Mouse (Mus musculus) T-helper 2 cell (primary cell): ENCODE results near the gene Dab1.

Source experiments
- in situ Hi-C: fragments of 300-600 bp; cut with MboI, MseI; formaldehyde crosslinking; loops from one replicate; pipeline ENCODE4 v1.15.1; 2025; ENCODE audit warnings: high pct_unique_total_duplicates

Dab1 gene

DNA sequence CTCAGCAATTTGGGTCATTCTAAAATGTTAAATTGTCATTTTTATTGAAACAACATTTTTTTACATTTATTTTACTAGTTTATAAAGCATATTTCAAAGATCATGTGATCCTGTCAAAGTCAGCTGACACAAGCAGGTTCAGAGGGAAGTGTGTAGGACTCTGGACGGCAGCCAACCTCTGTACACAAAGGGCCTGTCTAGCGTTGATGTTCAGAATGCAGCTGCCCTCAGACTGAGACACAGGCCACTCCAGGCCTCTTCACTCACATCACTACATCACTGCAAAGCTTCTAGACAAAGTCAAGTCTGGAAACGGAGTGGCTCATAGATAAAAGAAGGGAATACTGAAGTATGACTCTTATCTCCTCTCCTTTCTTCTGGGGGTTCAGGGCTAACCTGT is 959.2 kb downstream of the Dab1 start:
- in situ Hi-C loops, result no loop called here

DNA sequence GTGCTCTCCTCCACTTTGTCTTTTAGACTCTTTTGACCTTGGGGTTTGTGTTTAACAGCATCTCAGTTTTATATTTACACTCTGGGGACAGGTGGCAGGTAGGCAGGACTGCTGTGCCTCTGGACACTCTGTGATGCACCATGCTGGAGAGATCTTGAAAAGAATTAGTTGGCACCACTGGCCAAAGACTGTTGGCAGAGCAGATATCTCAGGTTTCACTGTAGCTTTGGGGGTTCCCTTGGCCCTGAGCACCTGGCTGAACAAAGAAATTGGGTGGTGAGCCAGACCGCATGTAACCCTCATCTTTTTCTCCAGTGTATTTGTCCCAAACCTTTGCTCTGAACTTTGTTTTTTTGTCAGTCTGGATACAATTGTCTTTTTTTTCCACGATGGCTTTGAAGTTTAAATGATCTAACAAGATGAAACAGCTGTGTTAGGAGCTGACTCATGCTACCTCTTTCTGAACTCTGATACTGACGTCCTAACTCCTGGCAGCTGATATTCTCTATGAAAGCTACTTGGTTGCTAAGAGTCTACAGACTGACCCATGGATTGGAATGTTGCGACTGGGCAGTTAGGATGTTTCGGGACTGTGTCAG is 960.9 kb downstream of the Dab1 start:
- in situ Hi-C loops, result no loop called here

DNA sequence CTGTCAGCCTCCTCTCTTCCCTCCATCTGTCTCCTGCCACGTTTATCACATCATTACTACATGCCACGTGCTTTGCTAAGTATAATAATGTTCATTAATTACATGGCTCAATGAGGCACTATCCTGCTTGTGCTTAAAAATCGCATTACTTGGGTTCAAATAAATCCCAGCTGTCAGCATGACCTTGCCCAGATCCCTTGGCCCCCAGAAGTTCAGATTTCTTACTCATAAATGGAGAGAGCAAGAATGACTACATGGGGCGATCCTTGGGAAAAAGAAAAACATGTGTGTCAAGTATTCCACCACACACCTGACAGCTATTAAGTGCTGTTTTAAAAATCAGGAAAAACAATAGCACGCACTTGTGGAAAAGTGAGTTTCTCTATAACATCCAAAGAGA is 963.6 kb downstream of the Dab1 start:
- in situ Hi-C loops, result no loop called here

DNA sequence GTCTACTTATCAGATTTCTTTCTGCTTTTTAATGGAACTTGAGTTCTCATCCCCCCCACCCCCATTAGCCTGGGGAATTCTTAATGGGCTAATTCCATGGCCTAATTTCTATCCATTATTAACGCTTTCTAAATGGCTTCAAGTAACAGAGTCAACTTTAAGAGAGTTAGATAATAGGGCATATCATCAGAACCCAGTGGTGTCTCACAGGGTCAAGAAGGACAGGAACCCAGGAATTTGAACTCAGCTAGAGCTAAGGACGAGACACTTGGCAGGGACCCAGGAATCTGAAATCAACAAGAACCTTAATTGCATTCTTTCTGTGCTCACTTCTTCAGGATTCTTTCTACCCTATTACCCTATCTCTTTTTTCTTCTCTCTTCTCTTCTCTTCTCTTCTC is 968.7 kb downstream of the Dab1 start:
- in situ Hi-C loops, result no loop called here

DNA sequence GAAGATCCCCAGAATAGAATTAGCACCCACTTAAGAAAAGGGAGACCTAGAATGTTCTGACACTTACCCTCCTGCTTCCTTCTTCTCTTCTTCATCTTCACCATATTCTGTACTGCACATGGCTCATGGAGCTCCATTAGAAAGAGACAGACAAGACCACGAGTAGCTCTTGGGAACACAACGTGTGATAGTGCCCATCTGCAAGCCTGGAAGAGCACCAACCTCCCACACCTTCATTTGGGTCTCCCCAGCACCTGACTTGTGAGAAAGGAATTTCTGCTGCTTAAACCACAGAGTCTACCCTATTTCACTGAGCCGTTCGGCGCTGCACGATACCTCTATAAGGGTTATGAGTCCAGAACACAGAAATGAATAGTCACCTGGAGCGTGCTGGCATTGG is 977.8 kb downstream of the Dab1 start:
- in situ Hi-C loops, result no loop called here

DNA sequence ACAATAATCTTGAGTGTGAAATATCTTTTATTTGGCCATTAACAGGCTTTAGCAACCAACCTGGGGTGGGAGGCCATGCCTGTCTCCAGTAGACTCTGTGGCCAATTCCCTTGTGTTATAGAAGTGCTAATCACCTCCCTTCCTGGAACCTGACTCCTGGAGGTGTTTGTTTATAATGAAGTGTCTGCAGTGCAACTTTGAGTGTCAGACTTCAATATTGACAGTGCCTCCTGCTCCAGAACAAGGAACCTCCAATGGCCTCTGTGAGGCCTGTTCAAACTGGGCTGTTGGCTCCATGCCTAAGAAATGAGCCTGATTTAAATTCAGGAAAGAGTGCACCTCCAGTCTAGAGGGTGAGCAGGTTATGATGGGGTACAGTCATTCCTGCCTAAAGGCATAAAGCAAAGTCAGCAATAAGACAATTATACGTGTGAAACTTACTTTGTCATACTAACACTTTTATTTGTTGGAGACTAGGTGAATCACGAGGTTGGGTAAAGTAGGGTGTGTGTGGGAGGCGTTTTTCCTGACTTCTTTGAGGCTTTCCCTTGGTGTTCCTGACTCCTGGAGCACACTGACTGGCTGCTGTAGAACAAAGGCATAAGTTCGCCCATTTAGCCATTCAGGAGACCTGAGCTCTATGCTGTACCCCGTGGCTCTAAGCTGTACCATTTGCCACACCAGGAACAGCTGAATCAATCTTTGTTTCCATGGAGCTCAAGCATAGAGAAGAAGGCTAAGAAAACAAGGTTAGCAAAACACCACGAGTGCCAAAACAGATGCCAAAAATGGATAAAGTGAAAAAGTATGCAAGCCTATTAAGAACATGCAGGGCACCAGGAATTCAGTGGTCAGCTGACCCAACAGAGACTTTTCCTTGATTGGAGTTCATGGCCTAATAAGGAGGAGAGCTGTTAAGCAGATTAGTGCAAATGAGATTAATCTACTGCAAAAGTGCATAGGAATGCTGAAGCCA is 978.6 kb downstream of the Dab1 start:
- in situ Hi-C loops, result no loop called here

DNA sequence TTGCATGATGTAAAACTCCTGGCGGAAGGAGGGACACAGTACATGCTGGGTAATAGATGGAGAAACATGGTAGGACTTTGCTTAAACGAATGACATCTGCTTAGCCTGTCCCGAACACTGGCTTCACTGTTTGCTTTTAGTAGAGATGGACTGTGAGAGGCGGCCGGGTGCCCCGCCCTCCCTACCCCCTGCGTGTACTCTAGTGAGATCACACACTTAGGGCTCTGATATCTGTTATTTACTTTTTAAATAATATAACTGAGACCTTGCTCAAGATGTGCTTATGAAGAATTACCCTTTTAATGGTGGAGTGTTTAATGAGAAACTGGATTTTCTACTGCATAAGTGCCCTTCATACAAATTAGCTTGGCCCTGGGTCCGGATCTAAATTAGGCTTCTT is 983.6 kb downstream of the Dab1 start:
- in situ Hi-C loops, result no loop called here

DNA sequence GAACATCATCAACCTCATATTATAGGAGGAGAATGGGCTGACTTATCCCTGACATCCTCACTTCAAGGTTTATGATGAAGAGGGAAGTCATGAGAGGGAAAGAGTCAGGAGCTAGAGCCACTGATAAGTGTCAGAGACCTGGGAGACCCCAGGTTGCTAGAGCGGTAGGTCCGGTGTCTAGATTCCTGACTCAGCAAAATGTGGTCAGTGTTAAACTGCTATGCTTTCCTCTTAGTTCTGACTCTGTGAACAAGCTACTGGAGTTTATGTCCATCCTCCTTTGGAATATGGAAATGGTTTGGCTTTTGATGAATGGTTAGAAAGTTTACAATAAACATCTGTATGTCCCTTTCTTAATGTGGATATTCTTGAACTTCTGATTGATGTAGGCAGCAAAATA is 985.1 kb downstream of the Dab1 start:
- in situ Hi-C loops, result no loop called here

DNA sequence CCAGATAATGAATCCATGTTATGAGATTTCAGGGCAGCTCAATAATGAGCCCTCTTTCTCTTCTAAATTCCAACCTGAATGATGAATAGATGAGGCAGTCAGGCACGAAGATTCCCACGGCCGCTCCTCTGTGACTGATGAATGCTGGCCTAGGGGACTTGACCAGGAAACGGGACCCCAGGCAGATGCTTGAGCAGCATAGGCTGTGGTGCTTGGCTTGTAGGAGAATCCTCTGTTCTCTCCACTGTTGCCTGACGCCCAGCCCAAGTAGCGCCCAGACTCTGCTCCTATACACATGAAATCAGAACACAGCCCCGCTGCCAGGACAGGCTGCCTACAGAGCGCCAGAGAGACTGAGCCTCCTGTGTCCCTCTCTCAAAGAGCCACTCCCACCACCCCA is 987.7 kb downstream of the Dab1 start:
- in situ Hi-C loops, result no loop called here

DNA sequence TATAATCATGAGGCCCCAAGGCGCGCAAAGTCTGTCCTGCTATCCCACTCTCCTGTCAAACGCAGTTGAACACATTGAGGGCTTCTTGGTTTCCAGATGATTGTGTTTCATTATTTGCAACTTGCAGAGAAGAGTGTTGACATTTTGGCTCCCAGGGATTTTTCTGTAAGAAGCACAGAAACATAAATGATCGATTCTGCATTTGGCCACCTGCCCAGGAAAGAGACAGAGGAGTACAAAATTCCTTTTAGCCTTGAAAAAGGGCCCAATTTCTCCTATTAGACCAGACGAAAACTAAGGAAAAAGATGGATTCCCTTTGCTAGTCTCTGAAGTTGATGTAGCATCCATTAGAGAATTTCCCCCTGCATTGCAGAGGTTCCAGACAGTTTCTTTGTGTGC is 988.5 kb downstream of the Dab1 start:
- in situ Hi-C loops, result no loop called here

DNA sequence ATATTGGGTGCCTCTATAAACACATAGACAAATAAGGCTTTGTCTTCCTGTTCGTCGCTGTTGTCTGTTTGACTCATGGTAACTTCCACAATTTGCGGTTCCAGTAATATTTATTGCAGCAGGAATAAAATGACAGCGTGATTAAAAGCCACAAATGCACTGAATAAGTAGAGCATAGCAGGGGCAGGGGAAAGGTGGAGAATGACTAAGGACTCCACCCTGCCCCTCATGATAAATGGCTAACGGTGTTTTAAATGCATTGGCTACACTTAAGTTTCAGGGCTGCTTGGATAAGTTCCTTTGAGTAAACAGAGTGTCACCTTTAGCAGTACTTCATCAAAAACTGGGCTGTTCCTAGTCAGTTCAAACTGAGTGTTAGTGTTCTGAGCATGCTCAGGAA is 1000.3 kb downstream of the Dab1 start:
- in situ Hi-C loops, result no loop called here

DNA sequence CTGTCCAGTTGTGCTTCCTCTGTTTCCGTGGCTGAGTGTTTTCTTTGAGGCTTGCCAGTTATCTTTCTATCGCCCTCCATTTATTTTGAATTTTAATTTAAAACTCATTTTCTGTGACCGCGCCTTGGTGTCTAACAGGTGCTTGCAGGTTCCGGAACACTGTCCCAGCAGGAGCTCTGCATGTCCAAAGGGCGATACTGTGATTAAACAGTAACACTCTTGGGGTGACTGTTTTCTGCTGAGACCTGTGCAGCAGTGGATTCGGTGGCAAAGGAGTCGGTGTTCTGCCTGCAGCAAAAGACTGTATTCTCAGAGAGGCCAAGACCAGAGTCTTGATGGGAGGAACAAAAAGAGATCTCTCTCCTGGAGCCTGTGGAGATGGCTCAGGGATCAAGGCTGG is 1006.2 kb downstream of the Dab1 start:
- in situ Hi-C loops, result no loop called here

DNA sequence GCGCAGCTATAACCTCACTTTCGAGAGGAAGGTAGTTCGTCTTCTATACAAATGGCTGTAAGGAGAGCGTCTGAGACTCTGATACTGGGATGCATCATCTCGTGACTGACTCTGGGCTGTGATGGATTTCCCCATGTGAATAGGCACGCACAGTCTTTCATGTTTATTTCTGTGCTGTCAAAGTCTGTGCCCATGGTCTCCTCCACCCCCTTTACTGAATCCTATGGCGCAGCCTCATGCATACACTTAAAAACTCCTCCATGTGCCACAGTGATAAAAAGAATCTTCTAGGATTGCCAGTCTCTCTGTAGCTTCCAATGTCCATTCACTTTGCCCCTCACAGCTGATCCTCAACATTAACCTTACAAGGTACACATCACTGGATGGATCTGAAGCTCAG is 1009.5 kb downstream of the Dab1 start:
- in situ Hi-C loops, result no loop called here

DNA sequence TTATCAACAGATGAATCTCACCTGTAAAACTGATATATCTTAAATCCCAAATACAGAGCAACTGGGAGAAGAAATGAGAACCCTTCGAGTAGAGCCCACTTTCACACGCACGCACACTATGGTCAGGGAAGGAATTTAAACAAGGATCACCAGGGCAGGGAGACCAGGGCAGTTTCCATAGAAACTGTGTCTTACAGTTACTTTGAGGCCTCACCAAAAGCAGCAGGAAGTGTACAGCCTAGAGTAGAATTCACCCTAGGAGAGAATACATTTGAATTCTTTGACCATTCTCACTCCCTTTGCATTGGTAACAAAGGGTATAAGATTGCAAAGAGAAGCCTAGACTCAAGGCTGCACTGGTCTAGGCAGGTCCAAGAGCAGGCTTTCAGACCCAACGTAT is 1017.9 kb downstream of the Dab1 start:
- in situ Hi-C loops, result no loop called here

DNA sequence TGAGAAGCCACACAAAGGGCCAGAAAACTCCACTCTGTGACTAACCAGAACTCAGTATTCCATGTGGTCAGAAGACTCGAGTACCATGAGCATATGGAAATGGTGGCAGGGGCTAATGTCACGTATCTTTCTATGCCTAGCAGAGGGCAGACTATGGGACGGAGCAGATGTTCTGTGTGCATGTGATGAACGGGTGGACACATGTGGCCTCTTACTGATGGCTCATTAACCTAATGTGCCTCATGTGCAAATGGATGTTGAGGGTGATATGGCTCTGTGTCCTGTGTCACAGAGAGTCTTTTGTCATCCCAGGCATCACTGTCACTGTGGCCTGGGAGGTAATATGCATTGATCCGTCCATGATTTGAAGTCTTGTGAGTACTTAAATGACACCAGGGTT is 1021.5 kb downstream of the Dab1 start:
- in situ Hi-C loops, result no loop called here

DNA sequence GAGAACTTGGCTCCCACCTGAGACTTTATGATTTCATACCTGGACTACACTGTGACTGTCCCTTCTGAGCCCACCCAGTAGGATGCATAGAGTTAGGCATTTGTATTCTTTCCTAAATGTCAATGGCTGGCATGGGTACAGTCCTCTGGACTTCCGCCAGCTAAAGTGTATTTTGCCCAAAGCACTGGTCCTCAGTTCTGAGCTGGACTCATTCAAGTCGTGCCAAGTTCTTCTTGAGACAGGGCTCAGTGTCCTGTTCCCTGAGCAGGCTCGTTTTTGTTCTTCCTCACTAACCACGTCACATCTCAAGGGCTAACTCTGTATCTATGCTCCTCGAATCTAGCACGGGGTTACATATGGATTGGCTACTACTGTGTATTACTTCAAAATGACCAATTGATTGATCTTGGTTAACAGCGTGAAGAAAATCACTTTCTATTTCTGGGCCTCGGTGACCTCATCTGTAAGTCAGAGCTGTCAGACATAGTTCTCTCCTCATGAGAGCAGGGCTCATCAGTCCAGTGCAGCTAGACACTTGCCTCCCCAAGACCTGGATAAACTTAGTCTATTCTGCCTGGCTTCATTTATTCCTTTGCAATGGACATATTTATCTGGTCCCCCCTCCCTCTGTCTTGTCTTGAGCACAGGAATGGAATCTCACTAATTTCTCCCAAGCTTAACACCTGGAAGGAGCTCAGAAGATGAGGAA is 1023.8 kb downstream of the Dab1 start:
- in situ Hi-C loops, result no loop called here

DNA sequence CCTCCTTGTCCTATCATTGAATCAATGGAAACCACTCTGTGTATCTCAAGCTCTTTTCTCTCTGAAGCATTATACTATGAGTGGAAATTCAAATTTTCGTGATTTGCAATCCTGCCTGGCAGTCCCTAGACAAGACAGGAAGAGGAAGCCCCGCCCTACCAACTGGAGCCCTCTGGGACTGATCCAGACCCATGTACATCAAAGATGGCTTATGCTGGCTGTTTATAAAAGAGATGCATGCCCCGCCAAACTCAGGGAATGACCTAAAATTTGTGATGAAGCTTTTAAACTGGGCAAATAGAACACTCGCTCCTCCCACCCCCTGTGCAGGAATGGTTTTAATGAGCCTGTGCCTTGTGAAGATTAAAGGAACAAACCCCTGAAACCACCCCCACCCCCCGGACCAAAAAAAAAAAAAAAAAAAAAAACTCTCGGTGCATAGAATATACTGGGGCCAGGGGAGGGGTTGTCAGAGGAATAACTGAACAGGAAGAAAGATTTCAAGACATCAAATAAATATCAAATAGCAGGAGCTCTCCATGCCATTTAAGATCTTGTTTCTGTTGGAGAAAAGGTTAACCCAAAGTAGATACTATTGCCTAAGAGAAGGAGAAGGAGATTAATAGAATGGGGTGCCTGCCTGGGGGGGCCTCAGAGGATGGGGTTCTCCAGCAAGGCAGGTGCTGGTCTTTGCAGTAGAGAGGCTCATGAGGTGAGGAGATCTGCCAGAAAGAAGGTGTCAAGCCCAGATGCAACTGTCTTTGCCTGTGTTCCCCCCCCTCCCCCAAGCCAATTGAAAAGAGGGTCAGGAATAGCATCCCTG is 1024.6 kb downstream of the Dab1 start:
- in situ Hi-C loops, result no loop called here

DNA sequence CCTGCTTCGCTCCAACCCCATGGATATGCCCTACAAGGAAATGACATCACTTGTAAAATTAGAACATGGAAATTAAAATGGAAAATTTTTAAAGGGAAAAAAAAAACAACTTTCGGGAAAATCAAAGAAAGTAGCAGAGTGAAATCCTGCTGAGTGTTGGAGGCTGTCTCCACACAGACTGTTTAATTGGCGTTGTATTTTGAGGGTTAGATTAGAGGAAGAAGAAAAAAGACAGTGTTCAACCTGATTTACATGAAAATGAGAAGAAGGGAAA is 1025.1 kb downstream of the Dab1 start:
- in situ Hi-C loops, result no loop called here

DNA sequence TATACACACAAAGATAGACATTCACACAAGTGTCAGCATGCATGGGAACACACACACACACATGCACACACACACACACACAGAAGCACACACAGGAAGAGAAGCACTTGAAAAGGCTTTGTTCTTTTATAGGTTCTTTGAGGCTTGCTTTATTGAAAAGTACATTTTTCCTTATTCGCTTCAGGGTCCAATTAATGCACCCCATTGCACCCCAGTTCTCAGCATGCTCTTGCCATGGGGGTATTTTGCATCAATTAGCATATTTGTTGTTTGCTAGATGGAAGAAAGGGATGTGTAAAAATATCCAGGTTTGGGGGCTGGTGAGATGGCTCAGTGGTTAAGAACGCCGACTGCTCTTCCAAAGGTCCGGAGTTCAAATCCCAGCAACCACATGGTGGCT is 1025.7 kb downstream of the Dab1 start:
- in situ Hi-C loops, result no loop called here

DNA sequence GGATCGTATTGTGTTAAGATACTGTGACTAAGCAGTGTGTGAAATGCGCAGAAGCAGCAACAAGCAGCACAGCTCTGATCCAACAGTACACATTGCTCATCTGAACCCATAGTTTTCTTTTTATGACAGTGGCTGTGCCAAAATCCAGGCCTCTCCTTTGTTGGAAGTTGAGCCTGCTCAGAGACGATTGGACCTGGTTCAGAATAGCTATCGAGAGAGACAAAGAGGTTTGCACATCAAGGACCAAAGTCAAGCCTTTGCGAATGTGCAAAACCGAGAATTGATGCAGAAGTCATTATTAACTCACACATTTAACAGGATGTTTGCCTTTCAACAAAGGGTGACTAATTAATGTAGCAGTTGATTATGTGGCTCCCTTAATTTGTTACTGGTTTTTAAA is 1032.6 kb downstream of the Dab1 start:
- in situ Hi-C loops, result no loop called here

DNA sequence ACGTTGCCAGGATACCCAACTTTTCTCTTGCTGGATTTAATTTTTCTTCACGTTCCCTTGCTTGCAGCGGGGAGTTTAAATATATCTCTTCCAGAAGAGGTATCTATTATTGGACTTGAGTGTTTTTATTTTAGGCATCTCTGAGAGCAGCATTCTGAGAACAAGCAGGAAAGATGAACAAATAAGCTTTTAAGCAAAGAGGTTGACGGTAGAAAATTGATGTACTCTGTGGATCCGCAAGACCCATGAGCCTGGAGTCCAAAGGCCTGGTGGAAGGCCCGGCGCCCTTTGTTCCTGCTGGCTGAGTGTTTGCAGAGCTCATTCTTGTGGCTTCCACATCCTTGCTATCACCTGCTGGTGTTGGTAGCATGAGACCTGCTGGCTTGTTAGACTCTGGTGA is 1037.6 kb downstream of the Dab1 start:
- in situ Hi-C loops, result no loop called here
